In the genomic region with DNA sequence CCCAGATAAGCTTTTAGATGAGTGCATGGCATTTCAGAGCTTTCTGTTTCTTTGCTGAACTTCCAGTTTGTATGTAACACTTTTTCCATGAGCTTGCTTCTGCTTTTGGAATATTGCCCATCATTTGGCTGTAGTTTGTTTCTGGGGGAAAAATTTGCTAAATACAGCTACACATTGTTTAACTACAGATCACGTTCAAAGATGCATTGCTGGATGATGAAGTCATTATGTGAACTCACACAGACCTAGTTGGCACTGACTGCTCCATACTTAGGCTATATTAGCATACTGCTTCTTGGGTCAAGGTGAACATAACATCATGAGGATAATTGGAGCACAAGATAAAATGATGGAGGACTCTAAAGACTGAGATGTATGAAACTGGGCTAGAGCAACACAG, we compare ENCODE assay signal across 19 mouse cellular contexts. TPM values are rescaled to one million over a fixed set of nuclear protein-coding genes. Genes with fewer than 3 reads are reported as not detected.
DNase-seq lines count a peak whose midpoint lies in the region; ATAC-seq and TF ChIP-seq lines count a peak whose summit lies in the region.
"Had no signal": no experiment of that assay in that cellular context is flagged by ENCODE, and none has a peak within 500 bp of the region (broad histone marks: within the 10 kb centered on the region; RNA-seq: fewer than 3 reads in every experiment).

No protein-coding gene starts in this region.

- peaks cover 21% of the 10 kb centered on the region for H3K4me1 ChIP-seq in embryonic facial prominence, embryonic 13.5 days
- peaks cover 11% of the 10 kb centered on the region for H3K4me1 ChIP-seq in embryonic facial prominence, embryonic 10.5 days
- H3K4me1 ChIP-seq in intestine, embryonic 16.5 days (ENCODE audit: control insufficient read depth, insufficient read depth, low read length): 0 out of 2 replicates have a peak, but pooled peaks cover 6% of the 10 kb centered on the region
- no peaks in the 10 kb centered on the region for H3K4me1 ChIP-seq in intestine, postnatal 0 days (replicated peaks; ENCODE audit: control insufficient read depth, insufficient read depth, low read length)
- peaks cover 3% of the 10 kb centered on the region; the same call in 1 of the 2 replicates for H3K4me1 ChIP-seq in limb, embryonic 14.5 days (ENCODE audit: control insufficient read depth, insufficient read depth, low read length)
- no peaks in the 10 kb centered on the region for H3K4me1 ChIP-seq in forebrain, embryonic 12.5 days
- H3K4me1 ChIP-seq: hindbrain, embryonic 12.5 days; neural tube, embryonic 15.5 days had no signal

- no peak overlapping the region for H3K9ac ChIP-seq in embryonic facial prominence, embryonic 13.5 days
- no peak overlapping the region for H3K9ac ChIP-seq in intestine, embryonic 16.5 days (ENCODE audit: low read depth, low read length)
- no peak overlapping the region for H3K9ac ChIP-seq in intestine, postnatal 0 days (ENCODE audit: low read depth, low read length)
- H3K9ac ChIP-seq in limb, embryonic 14.5 days (ENCODE audit: low read depth, low read length, severe bottlenecking): no peak overlapping the region
- H3K9ac ChIP-seq in forebrain, embryonic 12.5 days: no peak overlapping the region
- H3K9ac ChIP-seq: embryonic facial prominence, embryonic 12.5 days; forebrain, embryonic 15.5 days; hindbrain, embryonic 12.5 days; neural tube, embryonic 15.5 days had no signal

- H3K36me3 ChIP-seq in embryonic facial prominence, embryonic 13.5 days: no peaks in the 10 kb centered on the region
- no peaks in the 10 kb centered on the region for H3K36me3 ChIP-seq in embryonic facial prominence, embryonic 10.5 days (replicated peaks)
- no peaks in the 10 kb centered on the region for H3K36me3 ChIP-seq in intestine, embryonic 16.5 days (ENCODE audit: control insufficient read depth, insufficient read depth, low read length)
- no peaks in the 10 kb centered on the region for H3K36me3 ChIP-seq in intestine, postnatal 0 days (ENCODE audit: control insufficient read depth, insufficient read depth)
- no peaks in the 10 kb centered on the region; the same call in 1 of the 2 replicates for H3K36me3 ChIP-seq in limb, embryonic 14.5 days (ENCODE audit: control insufficient read depth, insufficient read depth, low read length)
- H3K36me3 ChIP-seq in forebrain, embryonic 12.5 days (replicated peaks): no peaks in the 10 kb centered on the region
- H3K36me3 ChIP-seq: embryonic facial prominence, embryonic 12.5 days; forebrain, embryonic 15.5 days; hindbrain, embryonic 12.5 days; midbrain, embryonic 10.5 days; neural tube, embryonic 15.5 days had no signal

- H3K27me3 ChIP-seq in embryonic facial prominence, embryonic 13.5 days: no peaks in the 10 kb centered on the region
- no peaks in the 10 kb centered on the region for H3K27me3 ChIP-seq in embryonic facial prominence, embryonic 10.5 days (replicated peaks; ENCODE audit: low read depth, poor library complexity, severe bottlenecking)
- no peaks in the 10 kb centered on the region for H3K27me3 ChIP-seq in intestine, embryonic 16.5 days (replicated peaks; ENCODE audit: control insufficient read depth, insufficient read depth, low read length)
- no peaks in the 10 kb centered on the region for H3K27me3 ChIP-seq in intestine, postnatal 0 days (replicated peaks; ENCODE audit: control insufficient read depth, insufficient read depth, low read length)
- H3K27me3 ChIP-seq in limb, embryonic 14.5 days (ENCODE audit: control insufficient read depth, insufficient read depth, low read length): no peaks in the 10 kb centered on the region
- no peaks in the 10 kb centered on the region for H3K27me3 ChIP-seq in forebrain, embryonic 12.5 days
- H3K27me3 ChIP-seq: embryonic facial prominence, embryonic 12.5 days; forebrain, embryonic 15.5 days; hindbrain, embryonic 12.5 days; neural tube, embryonic 15.5 days had no signal

- WGBS in embryonic facial prominence, embryonic 13.5 days: 33% methylated on average over 1 of the region's 1 CpGs
- 68% methylated on average over 1 of the region's 1 CpGs for WGBS in embryonic facial prominence, embryonic 10.5 days
- WGBS in intestine, embryonic 16.5 days: 35% methylated on average over 1 of the region's 1 CpGs
- 40% methylated on average over 1 of the region's 1 CpGs for WGBS in intestine, postnatal 0 days
- WGBS in limb, embryonic 14.5 days: 25% methylated on average over 1 of the region's 1 CpGs
- 65% methylated on average over 1 of the region's 1 CpGs for WGBS in forebrain, embryonic 12.5 days

- no peaks in the 10 kb centered on the region for H3K9me3 ChIP-seq in embryonic facial prominence, embryonic 13.5 days
- H3K9me3 ChIP-seq in embryonic facial prominence, embryonic 10.5 days: no peaks in the 10 kb centered on the region
- no peaks in the 10 kb centered on the region for H3K9me3 ChIP-seq in intestine, embryonic 16.5 days (ENCODE audit: control insufficient read depth, low read length)
- H3K9me3 ChIP-seq in intestine, postnatal 0 days (ENCODE audit: control insufficient read depth): no peaks in the 10 kb centered on the region
- H3K9me3 ChIP-seq in limb, embryonic 14.5 days (ENCODE audit: control insufficient read depth, low read length): no peaks in the 10 kb centered on the region
- no peaks in the 10 kb centered on the region for H3K9me3 ChIP-seq in forebrain, embryonic 12.5 days
- H3K9me3 ChIP-seq: embryonic facial prominence, embryonic 12.5 days; forebrain, embryonic 15.5 days; hindbrain, embryonic 12.5 days; midbrain, embryonic 10.5 days; neural tube, embryonic 15.5 days had no signal

- TF ChIP-seq POLR2A in limb, embryonic 14.5 days (IDR thresholded peaks at IDR 0.05; ENCODE audit: borderline replicate concordance, extremely low read depth, insufficient read depth, insufficient read length): no peak

- no peak for DNase-seq in embryonic facial prominence, embryonic 10.5 days (ENCODE audit: low spot score)
- peak; percentile 48 for DNase-seq in 3T3-L1 (ENCODE audit: low read depth, low spot score)
- peak; percentile 37 for DNase-seq in limb, embryonic 14.5 days (ENCODE audit: low spot score)
- no peak for DNase-seq in urinary bladder, postnatal 4 days (ENCODE audit: low spot score in 2 of 2)
- DNase-seq: cerebellum, adult 11-12 months; cerebellum, postnatal 10 days; heart, postnatal 10 days; kidney, adult 18-20 months; kidney, postnatal 4 days; right cerebral cortex, adult 18-20 months had no signal

- no peak overlapping the region for H3K4me3 ChIP-seq in embryonic facial prominence, embryonic 13.5 days
- no peak overlapping the region for H3K4me3 ChIP-seq in embryonic facial prominence, embryonic 10.5 days
- no peak overlapping the region for H3K4me3 ChIP-seq in intestine, embryonic 16.5 days (ENCODE audit: low read length)
- H3K4me3 ChIP-seq in intestine, postnatal 0 days (ENCODE audit: low read depth, low read length): no peak overlapping the region
- no peak overlapping the region for H3K4me3 ChIP-seq in limb, embryonic 14.5 days (replicated peaks; ENCODE audit: low read length)
- no peak overlapping the region for H3K4me3 ChIP-seq in forebrain, embryonic 12.5 days (replicated peaks)
- H3K4me3 ChIP-seq: embryonic facial prominence, embryonic 12.5 days; forebrain, embryonic 15.5 days; hindbrain, embryonic 12.5 days; midbrain, embryonic 10.5 days; neural tube, embryonic 15.5 days had no signal

- H3K27ac ChIP-seq in embryonic facial prominence, embryonic 13.5 days: peak overlapping the region; percentile 55; the same call in 1 of the 2 replicates
- no peak overlapping the region for H3K27ac ChIP-seq in embryonic facial prominence, embryonic 10.5 days (replicated peaks)
- peak overlapping the region; percentile 54; the same call in 1 of the 2 replicates for H3K27ac ChIP-seq in intestine, embryonic 16.5 days (ENCODE audit: low read length)
- H3K27ac ChIP-seq in intestine, postnatal 0 days (ENCODE audit: low read depth, low read length): no peak overlapping the region
- H3K27ac ChIP-seq in limb, embryonic 14.5 days (replicated peaks; ENCODE audit: low read depth, low read length): peak overlapping the region; percentile 19; the same call in 1 of the 2 replicates
- H3K27ac ChIP-seq in forebrain, embryonic 12.5 days: no peak overlapping the region
- H3K27ac ChIP-seq: embryonic facial prominence, embryonic 12.5 days; forebrain, embryonic 15.5 days; hindbrain, embryonic 12.5 days; midbrain, embryonic 10.5 days; neural tube, embryonic 15.5 days had no signal

- ATAC-seq in embryonic facial prominence, embryonic 13.5 days (ENCODE audit: insufficient number of reproducible peaks, insufficient read depth, low FRiP score, low TSS enrichment, low read depth): no peak
- ATAC-seq in intestine, embryonic 16.5 days: no peak
- no peak for ATAC-seq in intestine, postnatal 0 days
- ATAC-seq in limb, embryonic 14.5 days (ENCODE audit: low FRiP score, low read depth): no peak
- no peak for ATAC-seq in forebrain, embryonic 12.5 days (ENCODE audit: low FRiP score)
- ATAC-seq: forebrain, embryonic 15.5 days had no signal

- H3K4me2 ChIP-seq in embryonic facial prominence, embryonic 13.5 days: no peak overlapping the region
- no peak overlapping the region for H3K4me2 ChIP-seq in intestine, embryonic 16.5 days (ENCODE audit: low read depth, low read length)
- no peak overlapping the region for H3K4me2 ChIP-seq in intestine, postnatal 0 days (replicated peaks; ENCODE audit: low read depth)
- H3K4me2 ChIP-seq in limb, embryonic 14.5 days (replicated peaks; ENCODE audit: low read depth, low read length, severe bottlenecking): no peak overlapping the region
- H3K4me2 ChIP-seq in forebrain, embryonic 12.5 days: no peak overlapping the region
- H3K4me2 ChIP-seq: embryonic facial prominence, embryonic 12.5 days; forebrain, embryonic 15.5 days; hindbrain, embryonic 12.5 days; neural tube, embryonic 15.5 days had no signal

- no peak for TF ChIP-seq CTCF in intestine, postnatal 0 days (IDR thresholded peaks at IDR 0.05; ENCODE audit: low read depth)

RNA-seq across cellular contexts. Expression of a gene that starts 42.6 kb away (rescaled TPM):
- 13.2 and 14.8 TPM in 2 replicates for polyA plus RNA-seq in embryonic facial prominence, embryonic 13.5 days (2015; fragmentation: Nextera tagmentation; extraction: Ambion mirVana)
- polyA plus RNA-seq in embryonic facial prominence, embryonic 10.5 days (2016; fragmentation: Nextera tagmentation; extraction: Ambion mirVana): 2.4 and 2.6 TPM in 2 replicates
- 3.0 and 3.7 TPM in 2 replicates for polyA plus RNA-seq in intestine, embryonic 16.5 days (2015; fragmentation: Nextera tagmentation; extraction: Ambion mirVana)
- 1.6 and 1.8 TPM in 2 replicates for polyA plus RNA-seq in intestine, postnatal 0 days (2015; fragmentation: Nextera tagmentation; extraction: Ambion mirVana)
- 19.5 and 22.3 TPM in 2 replicates for polyA plus RNA-seq in limb, embryonic 14.5 days (2012; rRNA removed)
- polyA plus RNA-seq in limb, embryonic 14.5 days (2014; fragmentation: Nextera tagmentation; extraction: Ambion mirVana): 16.0 and 18.1 TPM in 2 replicates
- polyA plus RNA-seq in forebrain, embryonic 12.5 days (2016; fragmentation: Nextera tagmentation; extraction: Ambion mirVana): 1.6 and 2.1 TPM in 2 replicates

RNA-seq across cellular contexts. Expression of a gene that starts 53.6 kb away (rescaled TPM):
- 7.3 and 7.8 TPM in 2 replicates for polyA plus RNA-seq in embryonic facial prominence, embryonic 13.5 days (2015; fragmentation: Nextera tagmentation; extraction: Ambion mirVana)
- polyA plus RNA-seq in embryonic facial prominence, embryonic 10.5 days (2016; fragmentation: Nextera tagmentation; extraction: Ambion mirVana): 0.88 and 1.3 TPM in 2 replicates
- 0.84 and 1.4 TPM in 2 replicates for polyA plus RNA-seq in intestine, embryonic 16.5 days (2015; fragmentation: Nextera tagmentation; extraction: Ambion mirVana)
- polyA plus RNA-seq in intestine, postnatal 0 days (2015; fragmentation: Nextera tagmentation; extraction: Ambion mirVana): 0.16 TPM in 2 replicates
- 4.4 TPM in 2 replicates for polyA plus RNA-seq in limb, embryonic 14.5 days (2012; rRNA removed)
- 11.9 and 12.0 TPM in 2 replicates for polyA plus RNA-seq in limb, embryonic 14.5 days (2014; fragmentation: Nextera tagmentation; extraction: Ambion mirVana)
- polyA plus RNA-seq in forebrain, embryonic 12.5 days (2016; fragmentation: Nextera tagmentation; extraction: Ambion mirVana): 0.96 and 1.4 TPM in 2 replicates

Comparison
In these comparisons a context has a peak if more than half of its experiments do, and no peak if none do; other contexts are left out.
1. H3K27ac ChIP-seq: peak in embryonic facial prominence, embryonic 13.5 days (single experiment), intestine, embryonic 16.5 days (single experiment) and limb, embryonic 14.5 days (single experiment); none in embryonic facial prominence, embryonic 10.5 days (single experiment), intestine, postnatal 0 days (single experiment) and forebrain, embryonic 12.5 days (single experiment).
2. DNase-seq: peak in 3T3-L1 (single experiment) and limb, embryonic 14.5 days (single experiment); none in embryonic facial prominence, embryonic 10.5 days (single experiment) and urinary bladder, postnatal 4 days (0 of 2).